Mouse (Mus musculus) thymus, postnatal 0 days (tissue): ENCODE measurements around the gene Polr2a. TPM values are rescaled to one million over a fixed set of nuclear protein-coding genes. Genes with fewer than 3 reads are reported as not detected.

Experiments
- DNase-seq: peaks from one replicate; pipeline ENCODE4 v3.0.0-alpha.2; 2015; ENCODE audit warnings: low spot score
- polyA plus RNA-seq: library from polyadenylated mRNA; unstranded; fragments of >200 nt; fragmentation: Nextera tagmentation; extraction: Ambion mirVana; gene quantifications from 2 replicates; pipeline ENCODE4 v1.2.1, GENCODE M21; 2015

The Polr2a gene
- polyA plus RNA-seq, 1 experiment from 2014 or later, result 22.4 TPM

DNA sequence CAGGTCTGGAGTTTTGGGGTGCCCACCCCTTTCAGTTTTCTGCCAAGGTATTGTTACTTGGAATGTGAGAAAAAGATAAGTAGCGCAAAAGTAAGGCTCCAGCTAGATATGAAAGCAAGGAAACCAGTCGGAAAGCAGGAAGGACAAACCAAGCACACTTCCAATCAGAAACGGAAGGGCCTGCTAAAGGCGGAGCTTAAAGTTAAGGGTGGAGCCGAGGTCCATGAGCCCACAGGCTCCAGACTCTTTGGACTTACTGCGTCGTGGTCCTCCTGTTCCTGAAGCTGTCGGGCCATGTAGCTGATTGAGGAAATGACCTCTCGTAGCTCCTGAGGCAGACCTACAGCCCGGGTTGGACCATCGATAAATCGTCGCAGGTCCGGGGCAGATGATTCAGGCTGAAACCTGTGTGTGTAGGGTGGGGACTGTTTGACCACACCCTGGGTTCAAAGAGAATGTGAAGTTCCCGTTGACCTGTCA, 26.4 kb upstream of the Polr2a start:
- no peak for DNase-seq

DNA sequence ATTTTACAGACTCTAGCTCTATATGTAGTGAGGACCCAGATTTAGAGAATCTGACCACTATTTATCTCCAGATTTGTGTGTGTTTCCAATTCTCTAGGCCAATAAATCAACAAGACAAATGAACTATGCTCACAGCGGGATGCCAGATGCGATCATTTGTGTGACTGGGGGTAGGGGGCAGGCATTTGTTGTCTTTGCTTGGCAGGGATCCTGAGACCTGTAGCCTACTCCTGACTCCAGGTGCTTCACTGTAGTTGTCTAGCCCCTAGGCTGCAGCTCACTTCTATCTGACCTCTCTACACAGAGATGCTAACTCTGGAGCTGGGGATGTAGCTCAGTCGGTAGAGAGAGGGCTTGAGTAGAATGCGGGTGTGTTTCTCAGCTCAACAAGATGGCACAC, 23.4 kb upstream of the Polr2a start:
- DNase-seq, result no peak

DNA sequence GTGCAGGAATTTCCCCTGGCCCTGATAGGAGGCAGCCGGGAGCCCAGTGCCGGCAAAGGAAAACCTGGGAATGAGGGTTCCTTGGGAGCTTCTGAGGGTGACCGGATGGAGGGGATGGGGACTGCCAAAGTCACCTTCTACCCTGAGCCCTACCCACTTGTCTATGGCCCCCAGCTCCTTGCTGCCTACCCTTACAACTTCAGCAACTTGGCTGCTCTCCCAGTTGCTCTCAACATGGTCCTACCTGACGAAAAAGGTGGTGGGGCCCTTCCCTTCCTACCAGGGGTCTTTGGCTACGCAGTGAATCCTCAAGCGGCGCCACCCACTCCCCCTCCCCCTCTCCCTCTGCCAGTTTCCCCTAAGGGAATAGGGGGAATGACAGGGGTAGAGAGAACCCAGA, 20.5 kb upstream of the Polr2a start:
- no peak for DNase-seq

DNA sequence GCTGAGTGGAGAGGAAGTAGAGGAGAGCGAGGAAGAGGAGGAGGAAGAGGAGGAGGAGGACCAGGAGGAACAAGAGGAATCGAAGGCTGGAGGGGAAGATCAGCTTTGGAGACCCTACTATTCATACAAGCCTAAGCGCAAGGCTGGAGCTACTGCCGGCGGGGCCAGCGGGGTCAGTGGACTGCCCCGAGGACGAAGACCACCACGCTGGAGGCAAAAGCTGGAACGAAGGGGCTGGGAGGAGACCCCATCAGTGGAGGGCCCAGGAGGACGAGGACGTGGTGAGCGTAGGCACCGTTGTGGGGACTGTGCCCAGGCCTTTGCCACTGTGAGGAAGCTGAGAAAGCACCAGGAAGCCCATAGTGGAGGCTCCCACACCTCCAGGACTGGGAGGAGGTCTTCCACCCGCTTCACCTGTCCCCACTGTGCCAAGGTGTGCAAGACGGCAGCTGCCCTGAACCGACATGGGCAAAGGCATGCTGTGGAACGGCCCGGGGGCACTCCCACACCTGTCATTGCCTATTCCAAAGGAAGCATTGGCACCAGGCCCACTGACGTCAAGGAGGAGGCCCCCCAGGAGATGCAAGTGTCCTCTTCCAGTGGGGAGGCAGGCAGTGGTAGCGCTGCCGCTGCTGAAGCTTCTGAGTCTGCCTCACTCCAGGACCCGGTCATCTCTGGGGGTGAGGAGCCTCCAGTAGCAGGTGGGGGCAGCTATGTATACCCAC, 20.0 kb upstream of the Polr2a start:
- no peak for DNase-seq

DNA sequence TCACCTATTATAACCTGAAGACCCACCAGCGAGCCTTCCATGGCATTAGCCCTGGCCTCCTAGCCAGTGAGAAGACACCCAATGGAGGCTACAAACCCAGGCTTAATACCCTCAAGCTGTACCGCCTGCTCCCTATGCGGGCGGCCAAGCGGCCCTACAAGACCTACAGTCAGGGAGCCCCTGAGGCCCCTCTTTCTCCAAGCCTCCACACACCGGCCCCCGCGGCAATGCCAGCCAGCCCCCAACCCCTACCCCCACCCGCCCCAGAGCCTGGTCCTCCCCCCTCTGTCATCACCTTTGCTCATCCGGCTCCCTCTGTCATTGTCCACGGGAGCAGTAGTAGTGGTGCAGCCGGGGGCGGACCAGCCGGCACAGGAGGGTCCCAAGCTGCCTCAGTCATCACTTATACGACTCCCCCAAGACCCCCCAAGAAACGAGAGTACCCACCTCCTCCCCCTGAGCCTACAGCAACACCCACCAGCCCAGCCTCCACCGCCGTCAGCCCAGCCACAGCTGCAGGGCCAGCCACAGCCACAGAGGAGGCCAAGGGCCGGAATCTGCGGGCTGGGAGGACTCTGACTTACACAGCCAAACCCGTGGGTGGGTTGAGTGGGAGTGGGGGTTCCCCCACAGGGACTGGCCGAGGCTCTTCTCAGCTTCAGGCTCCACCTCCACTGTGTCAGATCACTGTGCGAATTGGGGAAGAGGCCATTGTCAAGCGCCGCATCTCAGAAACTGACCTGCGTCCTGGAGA, 19.2 kb upstream of the Polr2a start:
- DNase-seq, result no peak

DNA sequence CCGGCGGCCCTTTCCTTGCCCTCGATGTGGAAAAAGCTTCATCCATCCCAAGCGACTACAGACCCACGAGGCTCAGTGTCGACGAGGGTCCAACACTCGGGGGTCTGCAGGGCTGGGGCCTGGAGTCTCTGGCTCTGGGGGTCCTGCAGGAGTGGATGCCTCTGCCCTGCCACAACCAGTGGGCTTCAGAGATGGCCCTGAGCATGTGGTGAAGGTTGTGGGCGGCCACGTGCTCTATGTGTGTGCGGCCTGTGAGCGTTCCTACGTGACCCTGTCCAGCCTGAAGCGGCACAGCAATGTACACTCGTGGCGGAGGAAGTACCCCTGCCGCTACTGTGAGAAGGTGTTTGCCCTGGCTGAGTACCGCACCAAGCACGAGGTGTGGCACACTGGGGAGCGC, 18.1 kb upstream of the Polr2a start:
- DNase-seq, result no peak

DNA sequence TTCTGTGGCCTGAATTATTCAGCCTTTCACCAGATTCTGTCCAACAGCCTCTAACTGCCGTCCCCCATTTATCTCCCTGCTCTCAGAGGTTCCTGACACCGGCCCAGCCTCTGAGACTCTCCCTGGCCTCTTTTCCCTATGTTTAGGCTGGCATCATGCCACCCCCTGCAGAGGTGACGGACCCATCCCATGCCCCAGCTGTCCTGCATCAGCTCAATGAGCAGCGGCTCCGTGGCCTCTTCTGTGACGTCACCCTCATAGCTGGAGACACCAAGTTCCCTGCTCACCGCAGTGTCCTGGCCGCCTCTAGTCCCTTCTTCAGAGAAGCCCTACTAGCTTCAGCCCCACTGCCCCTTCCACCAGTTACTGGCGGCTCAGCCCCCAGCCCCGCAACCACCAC, 17.3 kb upstream of the Polr2a start:
- DNase-seq, result no peak

DNA sequence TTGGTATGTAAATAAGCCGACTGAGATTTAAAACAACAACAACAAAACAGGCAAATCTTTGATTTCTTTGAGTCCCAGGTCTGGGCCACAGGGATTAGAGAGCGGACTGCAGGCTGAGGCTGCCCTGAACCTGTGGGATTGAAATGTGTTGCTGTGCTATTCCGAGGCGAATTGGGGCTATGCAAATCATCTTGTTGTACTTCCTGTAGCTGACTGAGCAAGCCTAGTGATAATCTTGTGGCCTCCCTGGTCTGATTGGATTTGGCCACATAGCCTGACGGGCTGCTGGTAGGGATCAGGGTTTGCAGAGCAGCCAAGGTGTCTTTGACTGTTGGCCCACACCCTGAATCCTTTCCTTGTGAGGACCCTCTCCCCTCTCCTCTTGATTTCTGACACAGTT, 16.5 kb upstream of the Polr2a start:
- DNase-seq, result no peak

DNA sequence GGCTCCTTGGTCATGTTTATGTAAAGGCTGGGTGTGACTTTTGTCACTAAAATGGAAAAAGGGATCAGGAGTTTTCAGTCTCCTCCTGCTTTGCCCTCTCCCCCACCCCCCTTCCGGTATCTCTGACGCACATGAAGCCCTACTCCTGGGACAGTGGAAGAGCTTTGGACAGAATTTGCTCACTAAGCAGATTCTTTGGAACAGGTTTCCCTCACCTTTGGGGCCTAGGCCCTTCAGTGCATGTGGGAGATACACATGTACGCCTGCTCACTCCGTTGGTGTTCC, 9.1 kb upstream of the Polr2a start:
- DNase-seq, result no peak

GRCm38 (mm10) chr11:69766872-69767624, 8.6 kb upstream of the Polr2a start:
- DNase-seq, result no peak

GRCm38 (mm10) chr11:69766126-69766609, 7.7 kb upstream of the Polr2a start:
- peak; percentile 86 for DNase-seq

- DNase-seq, result peak; percentile 53
Observed at GRCm38 (mm10) chr11:69765221-69766125, 7.0 kb upstream of the Polr2a start, which contains the start of gene Zbtb4. TSS of gene Zbtb4 (plus strand) at chr11:69765912.

DNA sequence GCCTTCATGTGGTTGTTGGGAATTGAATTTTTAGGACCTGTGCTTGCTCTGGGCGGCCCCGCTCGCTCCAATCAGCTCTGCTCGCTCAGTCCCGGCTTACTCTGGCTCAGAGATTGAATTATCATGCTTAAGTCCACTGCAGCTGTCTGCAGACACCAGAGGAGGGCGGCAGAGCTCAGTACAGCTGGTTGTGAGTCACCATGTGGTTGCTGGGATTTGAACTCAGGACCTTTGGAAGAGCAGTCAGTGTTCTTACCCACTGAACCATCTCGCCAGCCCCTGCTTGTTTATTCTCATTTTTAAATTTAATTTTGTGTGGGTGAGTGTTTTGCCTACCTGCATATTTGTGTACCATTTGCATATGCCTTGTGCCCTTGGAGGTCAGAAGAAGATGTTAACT, 5.1 kb upstream of the Polr2a start:
- no peak for DNase-seq

DNA sequence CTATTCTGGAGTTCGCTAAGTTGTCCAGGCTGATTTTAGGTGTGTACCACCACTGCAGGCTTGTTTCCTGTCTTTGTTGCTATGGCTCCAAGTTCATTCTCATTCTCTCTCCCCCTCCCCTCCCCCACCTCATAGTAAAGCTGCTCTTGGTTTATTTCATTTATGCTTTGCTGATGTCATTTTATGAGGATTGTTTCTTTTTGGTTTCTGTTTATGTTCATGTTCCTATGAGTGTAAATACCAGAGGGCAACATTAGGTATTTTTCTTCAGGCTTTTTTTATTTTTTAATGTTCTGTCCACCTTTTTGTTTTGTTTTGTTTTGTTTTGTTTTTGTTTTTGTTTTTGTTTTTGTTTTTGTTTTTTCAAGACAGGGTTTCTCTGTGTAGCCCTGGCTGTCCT, 3.4 kb upstream of the Polr2a start, which contains the start of gene Slc35g3:
TSS of gene Slc35g3 (minus strand) at position 101 of the 400 bp plus-strand sequence.
- DNase-seq, result peak; percentile 37

GRCm38 (mm10) chr11:69760901-69761200, 2.4 kb upstream of the Polr2a start:
- no peak for DNase-seq

DNA sequence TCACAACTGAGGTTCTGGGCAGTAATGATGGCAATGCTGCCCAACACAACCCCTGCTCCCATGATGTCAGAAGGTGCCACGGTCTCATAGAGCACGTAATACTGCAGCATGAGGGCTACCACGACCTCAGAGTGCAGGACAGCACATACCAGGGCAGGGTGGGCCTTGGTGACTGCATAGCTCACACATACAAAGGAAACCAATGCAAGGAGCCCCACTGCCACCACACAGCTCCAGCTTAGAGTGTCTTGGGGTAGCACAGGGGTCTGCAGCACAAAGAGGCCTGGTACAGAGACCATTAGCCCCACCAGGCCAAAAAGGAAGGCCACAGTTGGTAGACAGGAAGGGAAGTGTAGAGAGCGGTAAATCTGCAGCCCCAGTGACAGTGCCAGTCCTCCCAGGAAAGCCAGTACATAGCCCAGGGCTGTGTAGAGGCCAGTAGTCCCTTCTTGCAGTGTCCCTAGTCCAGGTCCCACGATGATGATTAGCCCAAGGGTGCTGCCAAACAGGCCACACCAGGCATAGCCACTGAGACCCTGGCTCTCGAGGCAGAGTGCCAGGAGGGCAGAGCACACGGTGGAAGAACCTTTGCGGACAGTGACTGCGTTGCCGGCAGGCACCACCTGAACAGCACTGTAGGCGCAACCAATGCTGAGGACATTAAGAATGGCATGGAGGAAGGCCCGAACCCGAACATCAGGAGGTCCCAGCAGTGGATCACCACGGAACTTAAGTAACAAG, 1.9 kb upstream of the Polr2a start:
- no peak for DNase-seq

- DNase-seq, result peak; percentile 93
Observed at GRCm38 (mm10) chr11:69758971-69759721, 709 bp upstream of the Polr2a start.

- DNase-seq, result peak; percentile 94
Observed at GRCm38 (mm10) chr11:69758090-69758456, 364 bp downstream of the Polr2a start.

GRCm38 (mm10) chr11:69757303-69758089, 941 bp downstream of the Polr2a start:
- DNase-seq, result no peak
